20 mouse cellular contexts compared by ENCODE assay signal in the genomic region with DNA sequence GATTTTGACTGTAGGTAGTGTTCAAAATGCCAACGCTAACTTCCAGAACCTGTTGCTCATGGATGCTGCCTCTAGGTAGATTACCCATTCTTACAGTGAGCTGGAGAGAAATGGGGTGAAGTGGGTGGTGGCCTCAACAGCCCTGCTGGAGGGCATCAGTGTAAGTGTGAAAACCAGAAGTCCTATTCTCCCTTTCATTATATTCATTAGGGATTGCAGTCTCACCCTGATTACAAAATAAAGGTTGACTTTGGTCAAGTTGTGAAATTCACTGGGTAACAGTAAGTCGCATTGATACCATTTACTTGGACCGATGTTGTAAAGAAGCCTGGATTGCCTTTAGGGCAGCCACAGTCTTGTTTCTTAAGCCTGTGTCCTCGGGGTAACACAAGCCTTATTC.
"Had no signal": no experiment of that assay in that cellular context is flagged by ENCODE, and none has a peak within 500 bp of the region (broad histone marks: within the 10 kb centered on the region; RNA-seq: fewer than 3 reads in every experiment).

No protein-coding gene starts in this region.

- H3K4me1 ChIP-seq: liver, embryonic 15.5 days; midbrain, embryonic 10.5 days; midbrain, embryonic 12.5 days; neural tube, embryonic 13.5 days; neural tube, embryonic 15.5 days had no signal

- ATAC-seq: midbrain, embryonic 16.5 days had no signal

- DNase-seq: lung, adult 18-20 months; lung, embryonic 14.5 days; lung, postnatal 10 days; lung, postnatal 4 days; midbrain, embryonic 14.5 days; retina, postnatal 1 day; right cerebral cortex, adult 18-20 months; right cerebral cortex, postnatal 25 days; right cerebral cortex, postnatal 4 days; spleen, adult 18-20 months; thymus, adult 18-20 months; thymus, postnatal 14 days; thymus, postnatal 36 days had no signal

- H3K27ac ChIP-seq: liver, embryonic 15.5 days; midbrain, embryonic 10.5 days; midbrain, embryonic 12.5 days; neural tube, embryonic 13.5 days; neural tube, embryonic 15.5 days had no signal

- H3K4me3 ChIP-seq: liver, embryonic 15.5 days; midbrain, embryonic 10.5 days; midbrain, embryonic 12.5 days; myocyte; neural tube, embryonic 13.5 days; neural tube, embryonic 15.5 days had no signal

- H3K27me3 ChIP-seq: liver, embryonic 15.5 days; midbrain, embryonic 12.5 days; neural tube, embryonic 13.5 days; neural tube, embryonic 15.5 days had no signal

- H3K4me2 ChIP-seq: liver, embryonic 15.5 days; lung, embryonic 14.5 days; midbrain, embryonic 12.5 days; neural tube, embryonic 13.5 days; neural tube, embryonic 15.5 days had no signal

- H3K9me3 ChIP-seq: liver, embryonic 15.5 days; midbrain, embryonic 10.5 days; midbrain, embryonic 12.5 days; neural tube, embryonic 13.5 days; neural tube, embryonic 15.5 days had no signal

- H3K36me3 ChIP-seq: liver, embryonic 15.5 days; midbrain, embryonic 12.5 days; neural tube, embryonic 13.5 days; neural tube, embryonic 15.5 days had no signal

- H3K9ac ChIP-seq: liver, embryonic 15.5 days; lung, embryonic 14.5 days; midbrain, embryonic 12.5 days; neural tube, embryonic 13.5 days; neural tube, embryonic 15.5 days had no signal
